Mouse (Mus musculus): ENCODE measurements around the gene Sesn2.
A peak's percentile ranks its signal among the peaks of the same experiment; 100 is the strongest.
"Not testable (repeated sequence)": the region's sequence is repeated elsewhere in the genome, so short reads cannot be mapped to it uniquely, and the experiment has no call there.

Gene Sesn2

GRCm38 (mm10) chr4:132482956-132483608 lies 27.2 kb downstream of the Sesn2 start:
- no peak for DNase-seq (ENCODE audit: low read depth, low spot score)

DNA sequence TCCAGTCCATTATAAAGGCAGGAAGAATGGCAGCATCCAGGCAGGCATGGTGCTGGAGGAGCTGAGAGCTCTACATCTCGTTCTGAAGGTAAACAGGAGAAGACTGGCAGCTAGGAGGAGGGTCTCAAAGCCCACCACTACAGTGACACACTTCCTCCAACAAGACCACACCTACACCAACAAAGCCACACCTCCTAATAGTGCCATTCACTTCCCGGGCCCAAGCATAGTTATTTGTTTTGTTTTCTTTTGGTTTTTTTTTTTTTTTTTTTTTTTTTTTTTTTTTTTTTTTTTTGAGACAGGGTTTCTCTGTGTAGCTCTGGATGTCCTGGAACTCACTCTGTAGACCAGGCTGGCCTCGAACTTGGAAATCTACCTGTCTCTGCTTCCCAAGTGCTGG lies 28.2 kb downstream of the Sesn2 start:
- not testable (repeated sequence) for DNase-seq (ENCODE audit: low read depth, low spot score)

GRCm38 (mm10) chr4:132477833-132478232 lies 32.5 kb downstream of the Sesn2 start:
- DNase-seq (ENCODE audit: low read depth, low spot score), result no peak

- DNase-seq (ENCODE audit: low read depth, low spot score), result no peak
These were observed 34.1 kb downstream of the Sesn2 start for GRCm38 (mm10) chr4:132475895-132476878.

- DNase-seq (ENCODE audit: low read depth, low spot score), result no peak
These were observed 35.7 kb downstream of the Sesn2 start for GRCm38 (mm10) chr4:132474631-132475030.

DNA sequence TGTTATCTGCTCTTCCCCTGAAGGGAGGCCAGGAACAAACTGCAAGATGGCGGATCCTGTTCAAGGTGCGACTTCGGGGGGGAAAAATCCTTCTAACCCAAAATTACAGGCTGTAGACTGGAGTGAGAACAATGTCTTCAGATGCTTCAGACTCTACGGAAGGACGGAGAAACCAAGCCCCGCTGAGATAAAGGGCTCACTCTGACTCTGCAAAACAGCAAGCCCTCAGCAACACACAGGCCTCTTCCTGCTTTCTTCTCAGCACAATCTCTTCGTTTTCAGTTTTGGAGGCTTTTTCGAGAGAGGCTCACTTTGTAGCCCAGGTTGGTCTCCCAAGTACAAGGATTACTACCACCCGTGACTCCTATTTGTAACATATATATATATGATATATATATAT lies 36.9 kb downstream of the Sesn2 start:
- DNase-seq (ENCODE audit: low read depth, low spot score), result no peak

GRCm38 (mm10) chr4:132469873-132470272 lies 40.4 kb downstream of the Sesn2 start:
- DNase-seq (ENCODE audit: low read depth, low spot score), result no peak

GRCm38 (mm10) chr4:132464255-132464613 lies 46.1 kb downstream of the Sesn2 start:
- no peak for DNase-seq (ENCODE audit: low read depth, low spot score)

- peak; percentile 87 for DNase-seq (ENCODE audit: low read depth, low spot score)
These were observed 46.7 kb downstream of the Sesn2 start, which contains the start of gene Med18 for GRCm38 (mm10) chr4:132463430-132464254. Gene Med18 (minus strand): TSS chr4:132463921.

DNA sequence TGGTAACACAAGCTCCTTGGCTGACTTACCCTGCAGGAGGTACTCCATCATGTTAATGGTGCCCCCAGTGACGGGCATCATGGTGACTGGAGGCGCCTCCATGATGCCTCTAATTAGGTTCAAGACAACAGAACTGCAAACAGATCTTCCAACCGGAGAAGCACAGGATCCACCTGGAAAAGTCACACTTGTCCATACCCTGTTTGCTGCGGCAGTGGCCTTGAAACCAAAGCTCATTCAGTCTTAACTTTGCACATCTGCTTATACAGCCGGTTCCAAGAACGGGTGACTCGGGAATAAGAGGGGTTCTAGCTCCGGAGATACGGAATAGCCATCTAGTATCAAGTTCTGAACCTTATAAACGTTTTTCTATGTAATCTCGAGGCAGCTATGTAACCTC lies 47.5 kb downstream of the Sesn2 start:
- no peak for DNase-seq (ENCODE audit: low read depth, low spot score)

DNA sequence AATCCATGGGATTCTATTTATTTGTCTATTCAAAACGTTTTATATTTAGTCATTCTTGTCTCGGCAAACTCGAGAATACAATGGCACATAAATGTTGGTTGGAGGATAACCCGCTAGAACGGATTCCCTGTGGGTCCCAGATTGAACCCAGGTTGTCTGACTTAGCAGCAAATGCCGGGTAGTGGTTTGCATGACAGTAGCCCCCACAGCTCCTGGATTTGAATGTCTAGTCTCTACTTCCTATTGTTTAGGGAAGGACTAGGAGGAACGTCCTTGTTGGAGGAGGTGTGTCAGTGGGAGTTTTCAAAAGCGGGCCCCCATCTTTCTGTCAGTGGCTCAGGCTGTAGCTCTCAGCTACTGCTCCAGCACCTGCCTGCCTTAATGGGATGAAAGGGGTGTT lies 50.1 kb downstream of the Sesn2 start:
- no peak for DNase-seq (ENCODE audit: low read depth, low spot score)

GRCm38 (mm10) chr4:132455561-132455960 lies 54.7 kb downstream of the Sesn2 start:
- DNase-seq (ENCODE audit: low read depth, low spot score), result no peak

GRCm38 (mm10) chr4:132455146-132455545 lies 55.2 kb downstream of the Sesn2 start:
- DNase-seq (ENCODE audit: low read depth, low spot score), result no peak

- DNase-seq (ENCODE audit: low read depth, low spot score), result no peak
These were observed 56.1 kb downstream of the Sesn2 start for GRCm38 (mm10) chr4:132454216-132454615.

GRCm38 (mm10) chr4:132449778-132450177 lies 60.5 kb downstream of the Sesn2 start:
- no peak for DNase-seq (ENCODE audit: low read depth, low spot score)

DNA sequence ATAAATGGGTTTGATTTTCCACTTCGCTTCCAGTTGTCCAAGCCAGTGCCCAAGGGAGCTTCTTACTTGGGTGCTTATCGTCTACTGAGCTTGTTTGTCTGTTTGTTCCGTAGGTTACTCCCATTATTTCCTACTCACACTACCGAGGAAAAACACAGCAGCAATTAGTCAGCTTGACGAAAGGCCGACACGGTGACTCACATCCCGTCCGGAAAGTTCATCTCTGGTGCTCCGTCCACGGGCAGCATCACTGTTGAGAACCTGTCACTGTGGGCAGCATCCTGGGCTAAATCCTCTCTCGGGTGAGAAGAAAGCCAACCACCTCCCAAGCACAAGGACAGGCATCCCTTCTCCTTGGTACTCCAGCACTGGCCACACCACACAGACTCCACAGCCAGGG lies 64.2 kb downstream of the Sesn2 start:
- no peak for DNase-seq (ENCODE audit: low read depth, low spot score)

DNA sequence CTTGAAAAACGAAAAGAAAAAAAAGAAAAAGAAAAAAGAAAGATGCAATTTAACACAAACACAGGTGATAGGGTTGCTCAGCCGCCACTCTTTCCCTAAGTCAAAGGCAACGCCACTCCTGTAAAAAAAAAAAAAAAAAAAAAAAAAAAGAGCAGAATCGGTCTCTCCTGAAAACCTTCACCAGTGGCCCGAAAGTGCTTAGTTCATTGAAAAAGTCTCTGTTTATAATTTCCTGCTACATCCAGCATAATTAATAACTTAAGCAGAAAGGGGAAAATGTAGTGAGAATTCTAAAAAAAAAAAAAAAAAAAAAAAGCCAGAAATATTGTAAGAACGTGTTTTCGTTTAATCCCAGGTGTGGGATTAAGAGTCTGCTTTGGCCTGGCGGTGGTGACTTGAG lies 65.8 kb downstream of the Sesn2 start:
- DNase-seq (ENCODE audit: low read depth, low spot score), result no peak

Measured in skeletal muscle tissue, adult 2 months (tissue).